Mouse (Mus musculus): ENCODE results near the gene Ccdc96.

Gene Ccdc96

GRCm38 (mm10) chr5:36474283-36474682, 10.1 kb upstream of the Ccdc96 start:
- DNase-seq = peak; percentile 64 to 78

- no peak for DNase-seq
These were observed 6.9 kb upstream of the Ccdc96 start for GRCm38 (mm10) chr5:36477486-36477885.

GRCm38 (mm10) chr5:36478540-36479420, 5.6 kb upstream of the Ccdc96 start:
- no peak for DNase-seq

GRCm38 (mm10) chr5:36479735-36480134, 4.7 kb upstream of the Ccdc96 start:
- DNase-seq = no peak

- DNase-seq = no peak
These were observed 4.0 kb upstream of the Ccdc96 start for GRCm38 (mm10) chr5:36480398-36480797.

GRCm38 (mm10) chr5:36481114-36481513, 3.3 kb upstream of the Ccdc96 start:
- no peak for DNase-seq

GRCm38 (mm10) chr5:36483203-36484101, 936 bp upstream of the Ccdc96 start:
- DNase-seq = peak in 1 of 2 experiments; percentile 67

- no peak for DNase-seq
These were observed 918 bp downstream of the Ccdc96 start for GRCm38 (mm10) chr5:36485306-36485705.

- peak in 1 of 2 experiments; percentile 56 for DNase-seq
These were observed 4.8 kb downstream of the Ccdc96 start for GRCm38 (mm10) chr5:36489225-36489624.

GRCm38 (mm10) chr5:36493919-36494318, 9.5 kb downstream of the Ccdc96 start:
- DNase-seq = no peak

GRCm38 (mm10) chr5:36494709-36495108, 10.3 kb downstream of the Ccdc96 start:
- DNase-seq = no peak

- no peak for DNase-seq
These were observed 20.8 kb downstream of the Ccdc96 start for GRCm38 (mm10) chr5:36505235-36505634.

GRCm38 (mm10) chr5:36505643-36506042, 21.3 kb downstream of the Ccdc96 start:
- no peak for DNase-seq

- no peak for DNase-seq
These were observed 24.0 kb downstream of the Ccdc96 start for GRCm38 (mm10) chr5:36508351-36508750.

- no peak for DNase-seq
These were observed 26.6 kb downstream of the Ccdc96 start for GRCm38 (mm10) chr5:36510956-36511355.

GRCm38 (mm10) chr5:36515126-36515525, 30.7 kb downstream of the Ccdc96 start:
- no peak for DNase-seq

- DNase-seq = no peak
These were observed 31.2 kb downstream of the Ccdc96 start for GRCm38 (mm10) chr5:36515558-36515957.

- no peak for DNase-seq
These were observed 33.2 kb downstream of the Ccdc96 start for GRCm38 (mm10) chr5:36517596-36517995.

- DNase-seq = no peak
These were observed 35.4 kb downstream of the Ccdc96 start for GRCm38 (mm10) chr5:36519751-36520150.

GRCm38 (mm10) chr5:36522782-36523181, 38.4 kb downstream of the Ccdc96 start:
- peak; percentile 11 to 50 for DNase-seq

- no peak for DNase-seq
These were observed 38.9 kb downstream of the Ccdc96 start for GRCm38 (mm10) chr5:36523219-36523703.

- no peak for DNase-seq
These were observed 40.8 kb downstream of the Ccdc96 start for GRCm38 (mm10) chr5:36525216-36525615.

- peak in 1 of 2 experiments; percentile 19 for DNase-seq
These were observed 41.9 kb downstream of the Ccdc96 start for GRCm38 (mm10) chr5:36526274-36526673.
